Mouse (Mus musculus): ENCODE results near the gene Cd79a.

- no peak for TF ChIP-seq POLR2A (IDR thresholded peaks at IDR 0.05; ENCODE audit: low read depth, low read length)
- TF ChIP-seq CTCF (conservative IDR thresholded peaks at IDR 0.05; ENCODE audit: insufficient read depth, insufficient read length, low read depth, low read length), result peak; percentile 77
Measured at GRCm38 (mm10) chr7:24949958-24950623, 52.9 kb downstream of the Cd79a start.

Data from kidney, adult 2 months (tissue).